In genomic region chr11:63135622-63136021, GRCm38 (mm10) we compare ENCODE assay signal across 9 mouse cellular contexts. TPM values are rescaled to one million over a fixed set of nuclear protein-coding genes. Genes with fewer than 3 reads are reported as not detected.
DNase-seq lines count a peak whose midpoint lies in the region; ATAC-seq and TF ChIP-seq lines count a peak whose summit lies in the region.
"Had no signal": no experiment of that assay in that cellular context is flagged by ENCODE, and none has a peak within 500 bp of the region (broad histone marks: within the 10 kb centered on the region; RNA-seq: fewer than 3 reads in every experiment).

No protein-coding gene starts in this region.

- H3K4me2 ChIP-seq in embryonic facial prominence, embryonic 15.5 days (replicated peaks) = peak overlapping the region; percentile 60
- 0 out of 2 replicates have a peak overlapping the region, but pooled peaks have one; percentile 2 for H3K4me2 ChIP-seq in heart, embryonic 12.5 days
- peak overlapping the region; percentile 6; the same call in 1 of the 2 replicates for H3K4me2 ChIP-seq in kidney, postnatal 0 days (ENCODE audit: low read length)

- peak overlapping the region; percentile 99 for H3K4me3 ChIP-seq in bone marrow macrophage, adult 2 months (ENCODE audit: insufficient read depth, low read length)
- H3K4me3 ChIP-seq in embryonic facial prominence, embryonic 15.5 days (replicated peaks) = 0 out of 2 replicates have a peak overlapping the region, but pooled peaks have one; percentile 15
- no peak overlapping the region for H3K4me3 ChIP-seq in heart, embryonic 12.5 days
- H3K4me3 ChIP-seq in kidney, postnatal 0 days (replicated peaks; ENCODE audit: low read depth, low read length) = no peak overlapping the region
- no peak overlapping the region for H3K4me3 ChIP-seq in liver, adult 2 months (ENCODE audit: insufficient read depth, low read depth, low read length)
- H3K4me3 ChIP-seq: erythroblast, embryonic 14.5 days had no signal

- ATAC-seq in embryonic facial prominence, embryonic 15.5 days (ENCODE audit: insufficient number of reproducible peaks, low FRiP score, low TSS enrichment, low read depth) = peak; percentile 87
- 0 out of 2 replicates have a peak, but pooled peaks have one; percentile 18 for ATAC-seq in heart, embryonic 12.5 days (ENCODE audit: insufficient number of reproducible peaks, low FRiP score)
- peak; percentile 41 for ATAC-seq in kidney, postnatal 0 days (replicated peaks; ENCODE audit: low FRiP score, low read depth)

- peaks cover 58% of the 10 kb centered on the region for H3K4me1 ChIP-seq in bone marrow macrophage, adult 2 months (ENCODE audit: control insufficient read depth, insufficient read depth, low read length)
- H3K4me1 ChIP-seq in embryonic facial prominence, embryonic 15.5 days = peaks cover 71% of the 10 kb centered on the region
- H3K4me1 ChIP-seq in heart, embryonic 12.5 days (replicated peaks) = peaks cover 34% of the 10 kb centered on the region
- 0 out of 2 replicates have a peak, but pooled peaks cover 14% of the 10 kb centered on the region for H3K4me1 ChIP-seq in kidney, postnatal 0 days (replicated peaks; ENCODE audit: insufficient read depth, low read length)
- no peaks in the 10 kb centered on the region for H3K4me1 ChIP-seq in liver, adult 2 months (ENCODE audit: control insufficient read depth, insufficient read depth, low read length)

- peak; percentile 91 for TF ChIP-seq CTCF in bone marrow macrophage, adult 2 months (IDR thresholded peaks at IDR 0.05; ENCODE audit: low read depth, low read length)
- peak; percentile 100 for TF ChIP-seq CTCF in kidney, postnatal 0 days (IDR thresholded peaks at IDR 0.05; ENCODE audit: low read depth)
- TF ChIP-seq CTCF in liver, adult 2 months (IDR thresholded peaks at IDR 0.05; ENCODE audit: low read depth, low read length) = peak; percentile 99

- peaks cover 24% of the 10 kb centered on the region; the same call in 1 of the 2 replicates for H3K27me3 ChIP-seq in embryonic facial prominence, embryonic 15.5 days
- H3K27me3 ChIP-seq in heart, embryonic 12.5 days (replicated peaks) = 0 out of 2 replicates have a peak, but pooled peaks cover 4% of the 10 kb centered on the region
- H3K27me3 ChIP-seq in kidney, postnatal 0 days (ENCODE audit: insufficient read depth, low read length) = peaks cover 7% of the 10 kb centered on the region; the same call in 1 of the 2 replicates
- H3K27me3 ChIP-seq in liver, adult 2 months (ENCODE audit: control insufficient read depth, insufficient read depth, low read length) = peaks cover 4% of the 10 kb centered on the region; the same call in 1 of the 2 replicates
- H3K27me3 ChIP-seq in splenic B cell, adult 2 months (ENCODE audit: control insufficient read depth, insufficient read depth, low read length, poor library complexity, severe bottlenecking) = no peaks in the 10 kb centered on the region

- no peak for TF ChIP-seq POLR2A in bone marrow macrophage, adult 2 months (IDR thresholded peaks at IDR 0.05; ENCODE audit: borderline replicate concordance, low read depth, low read length)
- TF ChIP-seq POLR2A in liver, adult 2 months (IDR thresholded peaks at IDR 0.05; ENCODE audit: extremely low read depth, insufficient read depth, low read length) = no peak

- 2% methylated on average over 8 of the region's 8 CpGs for WGBS in embryonic facial prominence, embryonic 15.5 days
- 6% methylated on average over 8 of the region's 8 CpGs for WGBS in heart, embryonic 12.5 days
- 4% methylated on average over 8 of the region's 8 CpGs for WGBS in kidney, postnatal 0 days
- 2% methylated on average over 8 of the region's 8 CpGs for WGBS in liver, adult 2 months

- no peaks in the 10 kb centered on the region for H3K79me2 ChIP-seq in liver, adult 2 months (ENCODE audit: control insufficient read depth, insufficient read depth, low read length)

- H3K27ac ChIP-seq in bone marrow macrophage, adult 2 months (ENCODE audit: insufficient read depth, low read depth, low read length) = peak overlapping the region; percentile 98
- H3K27ac ChIP-seq in embryonic facial prominence, embryonic 15.5 days (replicated peaks) = peak overlapping the region; percentile 86
- H3K27ac ChIP-seq in heart, embryonic 12.5 days (ENCODE audit: poor library complexity, severe bottlenecking) = peak overlapping the region; percentile 49
- H3K27ac ChIP-seq in kidney, postnatal 0 days = peak overlapping the region; percentile 63
- H3K27ac ChIP-seq in liver, adult 2 months (replicated peaks; ENCODE audit: insufficient read depth, low read depth, low read length) = peak overlapping the region; percentile 60

- peak; percentile 82 for DNase-seq in B cell, adult 2 months
- peak; percentile 93 for DNase-seq in kidney, postnatal 0 days (ENCODE audit: low spot score)
- peak; percentile 43 for DNase-seq in liver, adult 2 months (ENCODE audit: extremely low read depth, low read depth, low spot score)
- DNase-seq in naive thymus-derived CD4-positive, alpha-beta T cell, adult 2 months (ENCODE audit: low read depth) = peak; percentile 74
- peak; percentile 71 for DNase-seq in splenic B cell, adult 2 months (ENCODE audit: low read depth, low spot score)

- peaks cover 40% of the 10 kb centered on the region for H3K36me3 ChIP-seq in embryonic facial prominence, embryonic 15.5 days
- peaks cover 16% of the 10 kb centered on the region; the same call in 1 of the 2 replicates for H3K36me3 ChIP-seq in heart, embryonic 12.5 days
- peaks cover 7% of the 10 kb centered on the region; the same call in 1 of the 2 replicates for H3K36me3 ChIP-seq in kidney, postnatal 0 days (ENCODE audit: insufficient read depth, low read length)
- no peaks in the 10 kb centered on the region for H3K36me3 ChIP-seq in liver, adult 2 months (ENCODE audit: control insufficient read depth, insufficient read depth, low read length)
- H3K36me3 ChIP-seq in splenic B cell, adult 2 months (ENCODE audit: control insufficient read depth, insufficient read depth, low read length, poor library complexity, severe bottlenecking) = no peaks in the 10 kb centered on the region

- H3K9me3 ChIP-seq in embryonic facial prominence, embryonic 15.5 days (replicated peaks) = no peaks in the 10 kb centered on the region
- no peaks in the 10 kb centered on the region for H3K9me3 ChIP-seq in heart, embryonic 12.5 days (replicated peaks)
- H3K9me3 ChIP-seq in kidney, postnatal 0 days (replicated peaks; ENCODE audit: low read length) = no peaks in the 10 kb centered on the region

- H3K9ac ChIP-seq in embryonic facial prominence, embryonic 15.5 days = no peak overlapping the region
- H3K9ac ChIP-seq in heart, embryonic 12.5 days = peak overlapping the region; percentile 35; the same call in 1 of the 2 replicates
- H3K9ac ChIP-seq in kidney, postnatal 0 days (ENCODE audit: low read depth, low read length) = no peak overlapping the region
- H3K9ac ChIP-seq in liver, adult 2 months (ENCODE audit: low read depth, low read length) = 0 out of 2 replicates have a peak overlapping the region, but pooled peaks have one; percentile 9

RNA-seq across cellular contexts. Expression of gene Pmp22, which starts 6.8 kb away (rescaled TPM):
- polyA plus RNA-seq in bone marrow macrophage, adult 2 months (2012; ENCODE audit: insufficient read depth, insufficient read length, missing spikeins) = 336 and 347 TPM in 2 replicates
- polyA plus RNA-seq in embryonic facial prominence, embryonic 15.5 days (2015; fragmentation: Nextera tagmentation; extraction: Ambion mirVana) = 244 and 245 TPM in 2 replicates
- 67.8 and 72.8 TPM in 2 replicates for polyA plus RNA-seq in heart, embryonic 12.5 days (2016; fragmentation: Nextera tagmentation; extraction: Ambion mirVana)
- 85.6 and 91.1 TPM in 2 replicates for polyA plus RNA-seq in kidney, postnatal 0 days (2015; fragmentation: Nextera tagmentation; extraction: Ambion mirVana)
- 1.8 TPM in 2 replicates for total RNA-seq in liver, adult 2 months (2014; rRNA removed)
- 2.0 and 3.3 TPM in 2 replicates for polyA plus RNA-seq in liver, adult 2 months (2012; rRNA removed)

Comparison
In these comparisons a context has a peak if more than half of its experiments do, and no peak if none do; other contexts are left out.
1. DNase-seq: peak in every context shown above with its lines; median percentile 93 in kidney, postnatal 0 days; 82 in B cell, adult 2 months; 74 in naive thymus-derived CD4-positive, alpha-beta T cell, adult 2 months; 71 in splenic B cell, adult 2 months; 43 in liver, adult 2 months.
2. H3K4me3 ChIP-seq: peak in bone marrow macrophage, adult 2 months (single experiment) and embryonic facial prominence, embryonic 15.5 days (single experiment); none in heart, embryonic 12.5 days (single experiment), kidney, postnatal 0 days (single experiment) and liver, adult 2 months (single experiment).
3. ATAC-seq: peak in every context shown above with its lines; median percentile 87 in embryonic facial prominence, embryonic 15.5 days; 41 in kidney, postnatal 0 days; 18 in heart, embryonic 12.5 days.
4. H3K4me2 ChIP-seq: peak in every context shown above with its lines; median percentile 60 in embryonic facial prominence, embryonic 15.5 days; 6 in kidney, postnatal 0 days; 2 in heart, embryonic 12.5 days.
5. H3K9ac ChIP-seq: peak in heart, embryonic 12.5 days (single experiment) and liver, adult 2 months (single experiment); none in embryonic facial prominence, embryonic 15.5 days (single experiment) and kidney, postnatal 0 days (single experiment).
6. RNA of gene Pmp22, which starts 6.8 kb away (polyA plus RNA-seq): 336 to 347 TPM in bone marrow macrophage, adult 2 months, 244 to 245 TPM in embryonic facial prominence, embryonic 15.5 days, 85.6 to 91.1 TPM in kidney, postnatal 0 days and 67.8 to 72.8 TPM in heart, embryonic 12.5 days; 2.0 to 3.3 TPM in liver, adult 2 months; every median in the first group is over 10 times any median in the second.
7. Peak in every context shown above with its lines, with median percentiles within 50 percentile points of each other: H3K27ac ChIP-seq and CTCF ChIP-seq.